Mouse (Mus musculus): ENCODE data around the gene Dnm2. TPM values are rescaled to one million over a fixed set of nuclear protein-coding genes. Genes with fewer than 3 reads are reported as not detected.

Dnm2 gene
- total RNA-seq, 2 experiments from 2014 or later = 58.1 to 65.1 TPM

GRCm38 (mm10) chr9:21428178-21428577 lies 3.5 kb downstream of the Dnm2 start:
- no peak for DNase-seq

- DNase-seq = no peak
Observed at GRCm38 (mm10) chr9:21430724-21431123, 6.0 kb downstream of the Dnm2 start.

- no peak for DNase-seq
Observed at GRCm38 (mm10) chr9:21432066-21432465, 7.4 kb downstream of the Dnm2 start.

GRCm38 (mm10) chr9:21433766-21434165 lies 9.1 kb downstream of the Dnm2 start:
- no peak for DNase-seq

- DNase-seq = no peak
Observed at GRCm38 (mm10) chr9:21434410-21434809, 9.7 kb downstream of the Dnm2 start.

GRCm38 (mm10) chr9:21435777-21436635 lies 11.3 kb downstream of the Dnm2 start:
- DNase-seq = no peak

- DNase-seq = no peak
Observed at GRCm38 (mm10) chr9:21437577-21437976, 12.9 kb downstream of the Dnm2 start.

- peak; percentile 70 to 80 for DNase-seq
Observed at GRCm38 (mm10) chr9:21438219-21438618, 13.5 kb downstream of the Dnm2 start.

GRCm38 (mm10) chr9:21439456-21439855 lies 14.7 kb downstream of the Dnm2 start:
- DNase-seq = peak; percentile 49 to 53

- no peak for DNase-seq
Observed at GRCm38 (mm10) chr9:21439914-21440313, 15.2 kb downstream of the Dnm2 start.

GRCm38 (mm10) chr9:21440387-21440786 lies 15.7 kb downstream of the Dnm2 start:
- no peak for DNase-seq

- DNase-seq = no peak
Observed at GRCm38 (mm10) chr9:21443853-21444252, 19.1 kb downstream of the Dnm2 start.

- peak in 1 of 2 experiments; percentile 38 for DNase-seq
Observed at GRCm38 (mm10) chr9:21444574-21444973, 19.9 kb downstream of the Dnm2 start.

GRCm38 (mm10) chr9:21445081-21445744 lies 20.5 kb downstream of the Dnm2 start:
- DNase-seq = no peak

- DNase-seq = no peak
Observed at GRCm38 (mm10) chr9:21447778-21448177, 23.1 kb downstream of the Dnm2 start.

GRCm38 (mm10) chr9:21449710-21450109 lies 25.0 kb downstream of the Dnm2 start:
- no peak for DNase-seq

- DNase-seq = peak; percentile 40 to 52
Observed at GRCm38 (mm10) chr9:21450270-21450669, 25.6 kb downstream of the Dnm2 start.

GRCm38 (mm10) chr9:21451391-21451790 lies 26.7 kb downstream of the Dnm2 start:
- DNase-seq = peak; percentile 35 to 39

GRCm38 (mm10) chr9:21451870-21452269 lies 27.2 kb downstream of the Dnm2 start:
- peak; percentile 60 for DNase-seq

- DNase-seq = peak; percentile 37 to 42
Observed at GRCm38 (mm10) chr9:21453003-21453402, 28.3 kb downstream of the Dnm2 start.

- DNase-seq = no peak
Observed at GRCm38 (mm10) chr9:21453459-21453858, 28.8 kb downstream of the Dnm2 start.

- no peak for DNase-seq
Observed at GRCm38 (mm10) chr9:21454556-21454955, 29.8 kb downstream of the Dnm2 start.

- DNase-seq = no peak
Observed at GRCm38 (mm10) chr9:21455103-21455770, 30.5 kb downstream of the Dnm2 start.
